Mouse (Mus musculus): ENCODE measurements around the gene Impad1. TPM values are rescaled to one million over a fixed set of nuclear protein-coding genes. Genes with fewer than 3 reads are reported as not detected.

Gene Impad1
- polyA plus RNA-seq, 1 experiment from 2014 or later = 53.8 TPM

DNA sequence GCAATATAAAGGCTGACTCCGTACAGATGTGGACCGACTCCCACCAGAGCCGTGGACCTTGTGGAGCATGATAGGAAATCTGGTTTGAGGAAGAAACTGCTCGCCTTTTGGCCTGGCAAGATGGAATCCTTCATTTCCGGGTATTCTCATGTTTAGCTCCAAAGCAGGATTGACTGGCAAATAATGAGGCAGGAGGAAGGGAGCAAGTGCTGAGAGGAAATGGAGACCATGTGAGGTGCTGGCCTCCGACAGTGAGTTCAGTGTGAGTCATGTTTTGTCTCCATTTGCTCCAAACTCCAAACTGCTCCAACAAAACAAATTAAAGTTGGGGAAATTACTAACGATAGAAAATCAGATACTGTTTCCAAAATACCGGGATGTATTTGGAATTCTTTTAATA is 69.3 kb downstream of the Impad1 start:
- no peaks in the 10 kb centered on the region for H3K36me3 ChIP-seq (ENCODE audit: control insufficient read depth, insufficient read depth, low read length)
- no peak overlapping the region for H3K4me3 ChIP-seq (ENCODE audit: low read length)
- no peaks in the 10 kb centered on the region for H3K27me3 ChIP-seq (ENCODE audit: control insufficient read depth, insufficient read depth, low read length)
- no peak overlapping the region for H3K9ac ChIP-seq (ENCODE audit: low read depth, low read length)
- no peak overlapping the region for H3K27ac ChIP-seq (ENCODE audit: low read depth, low read length)
- 74% methylated on average over 8 of the region's 8 CpGs for WGBS
- no peak overlapping the region for H3K4me2 ChIP-seq (replicated peaks; ENCODE audit: low read depth, low read length)
- H3K4me1 ChIP-seq (ENCODE audit: control insufficient read depth, insufficient read depth, low read length) = no peaks in the 10 kb centered on the region
- no peaks in the 10 kb centered on the region for H3K9me3 ChIP-seq (ENCODE audit: control insufficient read depth, low read length)
- ATAC-seq (ENCODE audit: low FRiP score, low TSS enrichment) = no peak

DNA sequence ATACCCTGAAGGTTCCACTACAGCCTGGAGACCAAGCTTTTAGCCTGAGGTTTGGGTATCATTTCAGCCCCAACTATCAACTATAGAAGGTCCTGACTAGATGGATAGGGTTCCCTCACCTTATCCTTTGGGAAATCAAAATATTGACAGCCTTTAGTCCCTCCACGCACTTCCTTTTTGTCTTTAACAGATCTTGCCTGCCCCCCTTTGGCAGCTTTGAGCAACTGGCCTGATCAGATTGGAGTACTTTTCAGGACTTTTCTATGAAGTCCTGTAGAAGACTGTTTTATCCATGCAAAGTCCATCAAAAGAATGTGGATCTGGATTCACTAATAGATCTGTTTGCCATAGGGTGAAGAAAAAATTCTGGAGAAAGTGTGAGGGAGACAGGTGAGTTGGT is 71.1 kb downstream of the Impad1 start:
- no peak for ATAC-seq (ENCODE audit: low FRiP score, low TSS enrichment)

DNA sequence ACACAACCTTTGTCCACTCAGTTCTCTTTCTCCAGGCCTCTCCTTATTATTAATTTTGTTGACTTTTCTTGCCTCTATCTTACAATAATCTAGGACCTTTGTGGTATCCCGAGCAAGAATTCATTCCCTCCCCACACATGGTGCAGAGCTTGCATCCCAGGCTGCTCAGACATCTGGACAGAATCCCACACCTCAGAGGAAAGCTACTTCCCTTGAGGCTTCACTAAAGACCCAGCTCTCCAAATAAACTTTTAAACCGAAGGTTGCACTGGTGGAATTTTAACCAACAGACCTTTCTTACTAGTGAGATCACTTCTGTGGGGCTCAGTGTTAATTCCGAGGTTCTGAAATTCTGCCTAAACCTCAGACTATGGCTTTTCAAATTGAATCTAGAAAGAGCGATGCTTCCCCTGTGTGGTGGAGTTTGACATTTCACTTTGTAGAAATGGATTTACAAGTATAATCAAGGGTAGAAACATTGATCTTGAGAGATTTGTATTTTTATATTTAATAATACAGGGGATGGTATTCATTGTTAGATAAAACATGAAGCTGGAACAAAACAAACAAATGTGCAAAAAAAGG is 75.3 kb downstream of the Impad1 start:
- H3K27ac ChIP-seq (ENCODE audit: low read depth, low read length) = no peak overlapping the region
- no peaks in the 10 kb centered on the region for H3K4me1 ChIP-seq (ENCODE audit: control insufficient read depth, insufficient read depth, low read length)
- H3K4me3 ChIP-seq (ENCODE audit: low read length) = no peak overlapping the region
- no peaks in the 10 kb centered on the region for H3K36me3 ChIP-seq (ENCODE audit: control insufficient read depth, insufficient read depth, low read length)
- H3K4me2 ChIP-seq (replicated peaks; ENCODE audit: low read depth, low read length) = no peak overlapping the region
- ATAC-seq (ENCODE audit: low FRiP score, low TSS enrichment) = no peak
- H3K9me3 ChIP-seq (ENCODE audit: control insufficient read depth, low read length) = no peaks in the 10 kb centered on the region
- no peak overlapping the region for H3K9ac ChIP-seq (ENCODE audit: low read depth, low read length)
- 62% methylated on average over 4 of the region's 4 CpGs for WGBS
- no peaks in the 10 kb centered on the region for H3K27me3 ChIP-seq (ENCODE audit: control insufficient read depth, insufficient read depth, low read length)

More for the DNA sequence above, 71.1 kb downstream of the Impad1 start:
- H3K27ac ChIP-seq (ENCODE audit: low read depth, low read length) = no peak overlapping the region
- WGBS = 35% methylated on average over 1 of the region's 1 CpGs
- no peaks in the 10 kb centered on the region for H3K9me3 ChIP-seq (ENCODE audit: control insufficient read depth, low read length)
- H3K9ac ChIP-seq (ENCODE audit: low read depth, low read length) = no peak overlapping the region
- H3K4me1 ChIP-seq (ENCODE audit: control insufficient read depth, insufficient read depth, low read length) = no peaks in the 10 kb centered on the region
- no peaks in the 10 kb centered on the region for H3K36me3 ChIP-seq (ENCODE audit: control insufficient read depth, insufficient read depth, low read length)
- H3K27me3 ChIP-seq (ENCODE audit: control insufficient read depth, insufficient read depth, low read length) = no peaks in the 10 kb centered on the region
- H3K4me3 ChIP-seq (ENCODE audit: low read length) = no peak overlapping the region
- H3K4me2 ChIP-seq (replicated peaks; ENCODE audit: low read depth, low read length) = no peak overlapping the region
